Mouse (Mus musculus): ENCODE measurements at regions not wholly inside any gene's neighbourhood (a gene's known extent, or its start where the extent isn't known, plus 50 kb on each side); places are given as distances from the start of the nearest gene placed in this dataset.
A peak's percentile ranks its signal among the peaks of the same experiment; 100 is the strongest.

- WGBS, result 47% methylated on average over 3 of the region's 3 CpGs
- Histone ChIP-seq H3K27ac (ENCODE audit: insufficient read depth, low read depth, low read length) (peak overlapping the region; percentile 33; the same call in 1 of the 2 replicates), H3K36me3 (ENCODE audit: control insufficient read depth, insufficient read depth, low read length) (no peaks in the 10 kb centered on the region), H3K27me3 (replicated peaks; ENCODE audit: control insufficient read depth, insufficient read depth, low read length) (no peaks in the 10 kb centered on the region), H3K4me3 (ENCODE audit: insufficient read depth, low read depth, low read length) (no peak overlapping the region), H3K4me1 (ENCODE audit: control insufficient read depth, insufficient read depth, low read length) (peaks cover 5% of the 10 kb centered on the region; the same call in 1 of the 2 replicates)
- TF ChIP-seq CTCF (conservative IDR thresholded peaks at IDR 0.05; ENCODE audit: insufficient read depth, insufficient read length, low read depth, low read length) (no peak), POLR2A (IDR thresholded peaks at IDR 0.05; ENCODE audit: low read depth, low read length) (no peak)
- peak; percentile 78 for DNase-seq
Observed at GRCm38 (mm10) chr13:99114565-99114964, 70.1 kb upstream of the Zfp366 start.

- Histone ChIP-seq H3K27ac (ENCODE audit: insufficient read depth, low read depth, low read length) (no peak overlapping the region), H3K36me3 (ENCODE audit: control insufficient read depth, insufficient read depth, low read length) (no peaks in the 10 kb centered on the region), H3K4me3 (ENCODE audit: insufficient read depth, low read depth, low read length) (no peak overlapping the region), H3K27me3 (replicated peaks; ENCODE audit: control insufficient read depth, insufficient read depth, low read length) (no peaks in the 10 kb centered on the region), H3K4me1 (ENCODE audit: control insufficient read depth, insufficient read depth, low read length) (no peaks in the 10 kb centered on the region)
- DNase-seq, result no peak
- TF ChIP-seq POLR2A (IDR thresholded peaks at IDR 0.05; ENCODE audit: low read depth, low read length) (no peak), CTCF (conservative IDR thresholded peaks at IDR 0.05; ENCODE audit: insufficient read depth, insufficient read length, low read depth, low read length) (no peak)
- 91% methylated on average over 1 of the region's 1 CpGs for WGBS
Observed at GRCm38 (mm10) chr13:99111736-99112386, 72.8 kb upstream of the Zfp366 start.

GRCm38 (mm10) chr13:99107983-99108382 is 76.6 kb upstream of the Zfp366 start:
- TF ChIP-seq POLR2A (IDR thresholded peaks at IDR 0.05; ENCODE audit: low read depth, low read length) (no peak), CTCF (conservative IDR thresholded peaks at IDR 0.05; ENCODE audit: insufficient read depth, insufficient read length, low read depth, low read length) (no peak)
- 90% methylated on average over 4 of the region's 4 CpGs for WGBS
- Histone ChIP-seq H3K36me3 (ENCODE audit: control insufficient read depth, insufficient read depth, low read length) (no peaks in the 10 kb centered on the region), H3K4me1 (ENCODE audit: control insufficient read depth, insufficient read depth, low read length) (no peaks in the 10 kb centered on the region), H3K27me3 (replicated peaks; ENCODE audit: control insufficient read depth, insufficient read depth, low read length) (no peaks in the 10 kb centered on the region), H3K4me3 (ENCODE audit: insufficient read depth, low read depth, low read length) (no peak overlapping the region), H3K27ac (ENCODE audit: insufficient read depth, low read depth, low read length) (no peak overlapping the region)
- DNase-seq, result no peak

- no peak for DNase-seq
- Histone ChIP-seq H3K4me1 (ENCODE audit: control insufficient read depth, insufficient read depth, low read length) (no peaks in the 10 kb centered on the region), H3K27me3 (replicated peaks; ENCODE audit: control insufficient read depth, insufficient read depth, low read length) (no peaks in the 10 kb centered on the region), H3K4me3 (ENCODE audit: insufficient read depth, low read depth, low read length) (no peak overlapping the region), H3K27ac (ENCODE audit: insufficient read depth, low read depth, low read length) (no peak overlapping the region), H3K36me3 (ENCODE audit: control insufficient read depth, insufficient read depth, low read length) (no peaks in the 10 kb centered on the region)
- TF ChIP-seq POLR2A (IDR thresholded peaks at IDR 0.05; ENCODE audit: low read depth, low read length) (no peak), CTCF (conservative IDR thresholded peaks at IDR 0.05; ENCODE audit: insufficient read depth, insufficient read length, low read depth, low read length) (no peak)
- WGBS, result 84% methylated on average over 9 of the region's 9 CpGs
Observed at GRCm38 (mm10) chr13:99102089-99102681, 82.4 kb upstream of the Zfp366 start.

DNA sequence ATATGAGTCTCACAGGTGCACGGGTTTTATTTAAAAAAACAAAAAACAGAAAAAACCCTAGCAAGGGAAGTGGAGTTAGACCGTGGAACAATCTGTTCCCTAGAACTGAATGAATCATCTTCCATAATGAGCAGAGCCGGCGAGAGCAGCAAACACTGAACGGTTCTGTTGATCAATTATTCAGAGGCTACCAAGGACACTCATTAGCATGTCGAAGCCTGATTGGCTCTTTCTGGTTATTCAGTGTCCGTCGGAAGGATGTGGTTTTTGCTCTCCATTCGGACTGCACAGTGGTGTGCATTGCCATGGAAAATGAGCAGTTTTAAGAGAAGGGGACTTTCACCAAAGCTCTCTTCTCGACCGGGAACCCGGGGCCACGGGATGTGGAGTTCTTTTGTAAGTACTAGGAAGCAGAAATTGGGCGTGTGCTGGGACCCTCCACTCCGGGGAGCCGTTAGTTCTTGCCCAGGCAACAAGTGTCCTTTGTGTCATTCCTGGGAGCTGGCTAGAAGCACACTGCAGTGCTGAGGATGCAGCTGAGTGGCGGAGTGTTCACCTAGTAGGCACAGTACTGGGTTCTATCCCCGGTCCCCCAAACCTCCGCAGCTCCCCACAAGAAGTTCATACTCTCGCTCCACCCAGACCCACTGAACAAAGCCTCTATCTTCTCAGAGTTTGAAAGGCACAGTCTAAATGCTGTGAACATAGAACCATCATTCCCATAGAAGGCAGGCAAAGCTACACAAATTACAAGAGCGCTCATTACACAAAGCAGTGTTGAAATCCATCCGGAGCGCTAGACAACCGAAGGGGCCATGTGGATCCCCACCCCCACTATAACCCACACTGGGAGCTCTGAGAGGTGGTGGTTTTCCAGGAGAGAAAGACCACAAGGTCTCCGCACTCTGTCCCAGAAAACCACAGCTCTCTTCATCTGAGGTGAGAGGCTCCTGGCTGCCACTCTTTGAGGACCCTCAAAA is 83.9 kb upstream of the Zfp366 start:
- TF ChIP-seq CTCF (conservative IDR thresholded peaks at IDR 0.05; ENCODE audit: insufficient read depth, insufficient read length, low read depth, low read length) (no peak), POLR2A (IDR thresholded peaks at IDR 0.05; ENCODE audit: low read depth, low read length) (no peak)
- Histone ChIP-seq H3K4me3 (ENCODE audit: insufficient read depth, low read depth, low read length) (no peak overlapping the region), H3K4me1 (ENCODE audit: control insufficient read depth, insufficient read depth, low read length) (no peaks in the 10 kb centered on the region), H3K27ac (ENCODE audit: insufficient read depth, low read depth, low read length) (no peak overlapping the region), H3K36me3 (ENCODE audit: control insufficient read depth, insufficient read depth, low read length) (no peaks in the 10 kb centered on the region), H3K27me3 (replicated peaks; ENCODE audit: control insufficient read depth, insufficient read depth, low read length) (no peaks in the 10 kb centered on the region)
- peak; percentile 60 for DNase-seq
- WGBS, result 51% methylated on average over 25 of the region's 25 CpGs

DNA sequence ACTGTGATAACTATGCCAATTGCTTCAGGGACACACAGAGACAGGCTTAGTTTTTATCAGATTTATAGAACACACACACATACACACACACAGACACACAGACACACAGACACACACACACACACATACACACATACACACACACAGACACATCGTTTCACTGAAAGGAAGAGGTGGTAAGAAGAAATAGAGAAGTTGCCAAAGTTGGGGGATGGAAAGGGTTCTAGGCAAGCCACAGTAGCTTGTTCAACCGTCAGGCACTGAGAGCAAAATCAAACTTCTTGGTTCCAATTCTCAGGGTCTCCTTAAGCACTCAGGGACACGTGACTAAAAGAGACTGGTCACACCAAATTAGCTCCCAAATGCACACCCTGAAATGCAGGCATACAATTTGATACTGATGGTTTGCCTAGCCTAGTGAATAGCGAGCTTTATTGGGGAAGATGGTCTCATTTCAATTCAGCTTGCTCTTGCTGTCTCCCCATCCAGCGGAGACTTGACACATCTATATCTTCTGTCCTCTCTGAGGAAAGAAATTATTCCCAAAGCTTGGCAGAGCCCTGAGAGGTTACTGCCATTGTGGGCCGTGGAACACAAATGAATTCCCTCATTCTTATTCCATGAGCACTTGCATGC is 84.7 kb upstream of the Zfp366 start:
- DNase-seq, result no peak
- Histone ChIP-seq H3K4me3 (ENCODE audit: insufficient read depth, low read depth, low read length) (no peak overlapping the region), H3K4me1 (ENCODE audit: control insufficient read depth, insufficient read depth, low read length) (no peaks in the 10 kb centered on the region), H3K27ac (ENCODE audit: insufficient read depth, low read depth, low read length) (no peak overlapping the region), H3K36me3 (ENCODE audit: control insufficient read depth, insufficient read depth, low read length) (no peaks in the 10 kb centered on the region), H3K27me3 (replicated peaks; ENCODE audit: control insufficient read depth, insufficient read depth, low read length) (no peaks in the 10 kb centered on the region)
- 66% methylated on average over 6 of the region's 6 CpGs for WGBS
- TF ChIP-seq CTCF (conservative IDR thresholded peaks at IDR 0.05; ENCODE audit: insufficient read depth, insufficient read length, low read depth, low read length) (no peak), POLR2A (IDR thresholded peaks at IDR 0.05; ENCODE audit: low read depth, low read length) (no peak)

Data from kidney, adult 2 months (tissue).